Mouse (Mus musculus) kidney, embryonic 16.5 days (tissue): ENCODE measurements around the gene Tep1. TPM values are rescaled to one million over a fixed set of nuclear protein-coding genes. Genes with fewer than 3 reads are reported as not detected.

Experiments used
- polyA plus RNA-seq: library from polyadenylated mRNA; unstranded; fragments of >200 nt; fragmentation: Nextera tagmentation; extraction: Ambion mirVana; gene quantifications from 2 replicates; pipeline ENCODE4 v1.2.1, GENCODE M21; 2015

The Tep1 gene
- polyA plus RNA-seq, 1 experiment from 2014 or later, result 9.6 TPM

Other genes with a start within 250 kb of the Tep1 start
- not detected in 2 replicates for gene Olfr745, start 231.2 kb downstream of the Tep1 start, polyA plus RNA-seq
- not detected in 2 replicates for gene Olfr746, start 223.5 kb downstream of the Tep1 start, polyA plus RNA-seq
- gene Olfr747, start 177.4 kb downstream of the Tep1 start, polyA plus RNA-seq, result not detected in 2 replicates
- not detected in 2 replicates for gene Olfr748, start 163.2 kb downstream of the Tep1 start, polyA plus RNA-seq
- not detected in 2 replicates for gene Olfr749, start 125.5 kb downstream of the Tep1 start, polyA plus RNA-seq
- 80.8 and 83.9 TPM in 2 replicates for gene Ttc5, start 85.0 kb downstream of the Tep1 start, polyA plus RNA-seq
- not detected in 2 replicates for gene Ccnb1ip1, start 62.8 kb downstream of the Tep1 start, polyA plus RNA-seq
- gene Parp2, start 62.7 kb downstream of the Tep1 start, polyA plus RNA-seq, result 61.8 and 70.2 TPM in 2 replicates
- 0.27 and 0.41 TPM in 2 replicates for gene Klhl33, start 26.9 kb upstream of the Tep1 start, polyA plus RNA-seq
- 176 and 196 TPM in 2 replicates for gene Osgep, start 54.3 kb upstream of the Tep1 start, polyA plus RNA-seq
- 276 and 285 TPM in 2 replicates for gene Apex1, start 54.4 kb upstream of the Tep1 start, polyA plus RNA-seq
- 57.7 and 60.8 TPM in 2 replicates for gene Pip4p1, start 60.3 kb upstream of the Tep1 start, polyA plus RNA-seq
- gene Pnp, start 60.5 kb upstream of the Tep1 start, polyA plus RNA-seq, result 78.2 and 79.3 TPM in 2 replicates
- gene Gm49342, start 74.0 kb upstream of the Tep1 start, polyA plus RNA-seq, result not detected in 2 replicates
- gene Pnp2, start 85.4 kb upstream of the Tep1 start, polyA plus RNA-seq, result 0.66 TPM in 1 of 2 replicates, not detected in the other
- gene Rnase10, start 137.2 kb upstream of the Tep1 start, polyA plus RNA-seq, result not detected in 2 replicates
- 0.14 and 0.30 TPM in 2 replicates for gene Rnase9, start 171.3 kb upstream of the Tep1 start, polyA plus RNA-seq
- 0.44 TPM in 1 of 2 replicates, not detected in the other for gene Rnase11, start 179.6 kb upstream of the Tep1 start, polyA plus RNA-seq
- 9.0 and 10.2 TPM in 2 replicates for gene Rnase12, start 187.1 kb upstream of the Tep1 start, polyA plus RNA-seq
- not detected in 2 replicates for gene Olfr750, start 203.9 kb upstream of the Tep1 start, polyA plus RNA-seq
- 45.5 and 47.7 TPM in 2 replicates for gene Rnase4, start 220.5 kb upstream of the Tep1 start, polyA plus RNA-seq
- gene Ang, start 220.6 kb upstream of the Tep1 start, polyA plus RNA-seq, result 8.6 and 8.9 TPM in 2 replicates
- gene Eddm3b, start 243.9 kb upstream of the Tep1 start, polyA plus RNA-seq, result 1.5 and 2.2 TPM in 2 replicates